In the genomic region with DNA sequence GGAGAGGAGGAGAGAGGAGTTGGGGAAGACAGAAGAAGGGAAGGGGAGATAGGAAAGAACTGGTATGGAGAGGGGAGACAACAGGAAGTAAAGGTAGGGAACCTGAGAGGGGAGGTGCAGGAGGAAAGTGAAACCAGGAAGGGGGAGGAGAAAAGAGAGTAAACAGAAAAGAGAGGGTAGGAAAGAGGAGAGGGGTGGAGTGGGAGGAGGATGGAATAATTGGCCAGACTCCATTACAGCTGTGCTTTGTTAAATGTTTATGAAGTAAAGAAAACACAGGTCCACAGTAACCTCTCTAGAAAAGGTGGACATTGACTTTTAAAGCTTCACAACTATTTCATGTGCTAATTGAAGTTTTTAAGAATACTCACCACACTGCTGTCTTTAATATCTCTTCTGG, we compare ENCODE assay signal across 22 mouse cellular contexts.
DNase-seq lines count a peak whose midpoint lies in the region; ATAC-seq and TF ChIP-seq lines count a peak whose summit lies in the region.
"Had no signal": no experiment of that assay in that cellular context is flagged by ENCODE, and none has a peak within 500 bp of the region (broad histone marks: within the 10 kb centered on the region; RNA-seq: fewer than 3 reads in every experiment).

No protein-coding gene starts in this region.

- H3K9ac ChIP-seq in midbrain, embryonic 12.5 days (replicated peaks) = no peak overlapping the region
- H3K9ac ChIP-seq in midbrain, embryonic 11.5 days (ENCODE audit: low read length) = no peak overlapping the region
- H3K9ac ChIP-seq in hindbrain, embryonic 15.5 days = no peak overlapping the region
- H3K9ac ChIP-seq: embryonic facial prominence, embryonic 15.5 days; limb, embryonic 15.5 days; neural tube, embryonic 12.5 days had no signal

- peaks cover 33% of the 10 kb centered on the region for H3K4me1 ChIP-seq in midbrain, embryonic 12.5 days
- H3K4me1 ChIP-seq in midbrain, embryonic 11.5 days (ENCODE audit: control insufficient read depth, insufficient read depth, low read length) = peaks cover 19% of the 10 kb centered on the region
- peaks cover 43% of the 10 kb centered on the region for H3K4me1 ChIP-seq in hindbrain, embryonic 15.5 days (replicated peaks)

- ATAC-seq in midbrain, embryonic 12.5 days (ENCODE audit: low FRiP score, low read depth) = no peak
- ATAC-seq in midbrain, embryonic 11.5 days (ENCODE audit: low FRiP score) = no peak
- ATAC-seq in hindbrain, embryonic 15.5 days (ENCODE audit: low FRiP score, low read depth) = no peak
- ATAC-seq: activated CD4-positive, CD25-positive, alpha-beta regulatory T cell, adult 4 months; forebrain, embryonic 16.5 days; intestine, embryonic 16.5 days had no signal

- no peaks in the 10 kb centered on the region for H3K36me3 ChIP-seq in midbrain, embryonic 12.5 days
- no peaks in the 10 kb centered on the region for H3K36me3 ChIP-seq in midbrain, embryonic 11.5 days (ENCODE audit: control insufficient read depth, insufficient read depth, low read length)
- no peaks in the 10 kb centered on the region for H3K36me3 ChIP-seq in hindbrain, embryonic 15.5 days
- H3K36me3 ChIP-seq: embryonic facial prominence, embryonic 15.5 days; limb, embryonic 15.5 days; neural tube, embryonic 12.5 days had no signal

- 0 out of 2 replicates have a peak overlapping the region, but pooled peaks have one; percentile 51 for H3K27ac ChIP-seq in layer of hippocampus, adult 2 months
- 0 out of 2 replicates have a peak overlapping the region, but pooled peaks have one; percentile 43 for H3K27ac ChIP-seq in midbrain, embryonic 12.5 days (replicated peaks)
- no peak overlapping the region for H3K27ac ChIP-seq in midbrain, embryonic 11.5 days (ENCODE audit: low read depth, low read length)
- H3K27ac ChIP-seq in hindbrain, embryonic 15.5 days (replicated peaks) = no peak overlapping the region
- H3K27ac ChIP-seq: embryonic facial prominence, embryonic 15.5 days; limb, embryonic 15.5 days; neural tube, embryonic 12.5 days had no signal

- H3K9me3 ChIP-seq in midbrain, embryonic 12.5 days = no peaks in the 10 kb centered on the region
- H3K9me3 ChIP-seq in midbrain, embryonic 11.5 days (ENCODE audit: control insufficient read depth, low read length) = no peaks in the 10 kb centered on the region
- H3K9me3 ChIP-seq in hindbrain, embryonic 15.5 days = no peaks in the 10 kb centered on the region
- H3K9me3 ChIP-seq: embryonic facial prominence, embryonic 15.5 days; limb, embryonic 15.5 days; neural tube, embryonic 12.5 days had no signal

- peaks cover 1% of the 10 kb centered on the region; the same call in 1 of the 2 replicates for H3K27me3 ChIP-seq in midbrain, embryonic 12.5 days
- no peaks in the 10 kb centered on the region; the same call in 1 of the 2 replicates for H3K27me3 ChIP-seq in midbrain, embryonic 11.5 days (ENCODE audit: control insufficient read depth, insufficient read depth, low read length)
- no peaks in the 10 kb centered on the region for H3K27me3 ChIP-seq in hindbrain, embryonic 15.5 days
- H3K27me3 ChIP-seq: embryonic facial prominence, embryonic 15.5 days; limb, embryonic 15.5 days; neural tube, embryonic 12.5 days had no signal

- no peak overlapping the region for H3K4me2 ChIP-seq in midbrain, embryonic 12.5 days (replicated peaks)
- H3K4me2 ChIP-seq in midbrain, embryonic 11.5 days = no peak overlapping the region
- H3K4me2 ChIP-seq in hindbrain, embryonic 15.5 days = peak overlapping the region; percentile 14; the same call in 1 of the 2 replicates
- H3K4me2 ChIP-seq: embryonic facial prominence, embryonic 15.5 days; heart, embryonic 11.5 days; limb, embryonic 15.5 days; neural tube, embryonic 12.5 days had no signal

- TF ChIP-seq CTCF in layer of hippocampus, adult 2 months (conservative IDR thresholded peaks at IDR 0.05) = no peak

- DNase-seq in layer of hippocampus, adult 2 months (ENCODE audit: low spot score in 2 of 2) = no peak
- DNase-seq in layer of hippocampus, postnatal 36 days = no peak
- no peak for DNase-seq in midbrain, embryonic 11.5 days (ENCODE audit: low spot score, missing footprints)
- DNase-seq in embryo, embryonic 9.5 days (ENCODE audit: extremely low spot score) = no peak
- DNase-seq in heart, adult 8-10 months (ENCODE audit: low spot score) = no peak
- DNase-seq: adrenal gland, adult 8-10 months; B cell, adult 2 months; cerebellum, adult 11-12 months; cerebellum, postnatal 14 days; gastrocnemius, postnatal 10 days; kidney, adult 9 months; kidney, postnatal 36 days; lung, postnatal 10 days had no signal

- H3K4me3 ChIP-seq in layer of hippocampus, adult 2 months = no peak overlapping the region
- H3K4me3 ChIP-seq in midbrain, embryonic 12.5 days = no peak overlapping the region
- no peak overlapping the region for H3K4me3 ChIP-seq in midbrain, embryonic 11.5 days (ENCODE audit: low read depth, low read length)
- no peak overlapping the region for H3K4me3 ChIP-seq in hindbrain, embryonic 15.5 days
- H3K4me3 ChIP-seq: embryonic facial prominence, embryonic 15.5 days; limb, embryonic 15.5 days; neural tube, embryonic 12.5 days had no signal

Comparison
In these comparisons a context has a peak if more than half of its experiments do, and no peak if none do; other contexts are left out.
1. H3K27ac ChIP-seq: peak in layer of hippocampus, adult 2 months (single experiment) and midbrain, embryonic 12.5 days (single experiment); none in midbrain, embryonic 11.5 days (single experiment) and hindbrain, embryonic 15.5 days (single experiment).